Mouse (Mus musculus) testis, adult 2 months (tissue): ENCODE measurements around the gene Rtf2. TPM values are rescaled to one million over a fixed set of nuclear protein-coding genes. Genes with fewer than 3 reads are reported as not detected.

Experiments
- H3K27ac ChIP-seq: fragments of 200-500 bp; 2 replicates; pipeline ENCODE4 v1.5.1; 2012; ENCODE audit warnings: low read depth, low read length; ENCODE audit not compliant: control insufficient read depth, insufficient read depth
- H3K27me3 ChIP-seq: fragments of 200-500 bp; 2 replicates; pipeline ENCODE4 v1.6.1; 2012; ENCODE audit warnings: mild to moderate bottlenecking, low read length, moderate library complexity; ENCODE audit not compliant: control insufficient read depth, insufficient read depth
- H3K36me3 ChIP-seq: fragments of 200-500 bp; 2 replicates; pipeline ENCODE4 v1.6.1; 2012; ENCODE audit warnings: mild to moderate bottlenecking, low read length; ENCODE audit not compliant: control insufficient read depth, insufficient read depth
- H3K4me1 ChIP-seq: fragments of 200-500 bp; 2 replicates; pipeline ENCODE4 v1.6.1; 2012; ENCODE audit warnings: low read length; ENCODE audit not compliant: control insufficient read depth, insufficient read depth
- H3K4me3 ChIP-seq: fragments of 200-500 bp; 2 replicates; pipeline ENCODE4 v1.5.1; 2012; ENCODE audit warnings: low read depth, mild to moderate bottlenecking, low read length, moderate library complexity, mixed read lengths; ENCODE audit not compliant: control insufficient read depth
- CTCF ChIP-seq: fragments of 200-500 bp; IDR thresholded peaks from 2 replicates; pipeline ENCODE4 v1.5.1; 2012; ENCODE audit warnings: low read depth, mild to moderate bottlenecking, inconsistent platforms, low read length, moderate library complexity; ENCODE audit not compliant: control insufficient read depth, insufficient read depth, insufficient replicate concordance
- POLR2A ChIP-seq: fragments of 200-500 bp; IDR thresholded peaks from 2 replicates; pipeline ENCODE4 v1.6.1; 2012; ENCODE audit warnings: low read depth, mild to moderate bottlenecking, inconsistent platforms, low read length, moderate library complexity; ENCODE audit not compliant: control insufficient read depth
- polyA plus RNA-seq: library from polyadenylated mRNA; depleted of rRNA; stranded (reverse); fragments of >200 nt; gene quantifications from 2 replicates; pipeline ENCODE4 v1.2.3, GENCODE M21; 2012; rRNA removed

Rtf2 gene
- polyA plus RNA-seq: 21.9 and 22.3 TPM in 2 replicates

GRCm38 (mm10) chr2:172439843-172440639, at the start of gene Rtf2:
TSS of gene Rtf2 (plus strand) at chr2:172440556.
- TF ChIP-seq POLR2A: no peak; the same call in none of the 2 replicates
- TF ChIP-seq CTCF: no peak
- Histone ChIP-seq H3K27me3 (no peaks in the 10 kb centered on the region), H3K36me3 (no peaks in the 10 kb centered on the region), H3K27ac (peak within 1 kb of the TSS; percentile 89), H3K4me1 (peaks cover 5% of the 10 kb centered on the region), H3K4me3 (peak within 1 kb of the TSS; percentile 96)

GRCm38 (mm10) chr2:172392041-172392521, 48.3 kb upstream of the Rtf2 start:
- no peak for TF ChIP-seq CTCF
- no peak for TF ChIP-seq POLR2A
- Histone ChIP-seq H3K27me3 (no peaks in the 10 kb centered on the region), H3K4me3 (no peak overlapping the region), H3K4me1 (peaks cover 2% of the 10 kb centered on the region; the same call in 1 of the 2 replicates), H3K36me3 (no peaks in the 10 kb centered on the region), H3K27ac (no peak overlapping the region)

- TF ChIP-seq POLR2A (no peak), CTCF (no peak)
- Histone ChIP-seq H3K27me3 (no peaks in the 10 kb centered on the region), H3K4me3 (peak within 1 kb of the TSS; percentile 48), H3K27ac (no peak within 1 kb of the TSS), H3K36me3 (no peaks in the 10 kb centered on the region), H3K4me1 (peaks cover 2% of the 10 kb centered on the region; the same call in 1 of the 2 replicates)
Observed at GRCm38 (mm10) chr2:172393391-172394051, 46.8 kb upstream of the Rtf2 start, which contains the start of gene Cass4. TSS of gene Cass4 (plus strand) at chr2:172393794.

DNA sequence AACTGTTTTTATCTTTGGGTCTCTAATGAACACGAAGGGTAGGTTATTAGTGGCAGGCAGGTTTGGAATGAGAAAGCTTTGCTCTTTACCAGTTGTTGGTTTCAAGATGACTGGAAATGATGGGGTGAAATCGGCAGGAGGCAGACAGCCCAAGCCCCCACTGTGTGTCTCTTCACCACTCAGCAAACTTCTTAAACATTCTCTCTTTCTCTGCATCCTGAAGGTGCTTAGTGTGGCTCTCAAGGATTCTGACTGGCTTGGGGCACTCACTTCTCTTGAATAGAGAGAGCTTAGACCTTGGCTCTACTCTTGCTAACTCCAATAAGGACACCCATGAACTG, 46.3 kb upstream of the Rtf2 start:
- no peak overlapping the region for H3K27ac ChIP-seq
- no peaks in the 10 kb centered on the region for H3K27me3 ChIP-seq
- TF ChIP-seq POLR2A (no peak), CTCF (no peak)
- peak overlapping the region; percentile 48 for H3K4me3 ChIP-seq
- peaks cover 2% of the 10 kb centered on the region; the same call in 1 of the 2 replicates for H3K4me1 ChIP-seq
- H3K36me3 ChIP-seq: no peaks in the 10 kb centered on the region

- H3K4me3 ChIP-seq: peak overlapping the region; percentile 48
- TF ChIP-seq CTCF (no peak), POLR2A (no peak)
- no peaks in the 10 kb centered on the region for H3K27me3 ChIP-seq
- H3K36me3 ChIP-seq: no peaks in the 10 kb centered on the region
- H3K4me1 ChIP-seq: peaks cover 2% of the 10 kb centered on the region; the same call in 1 of the 2 replicates
- no peak overlapping the region for H3K27ac ChIP-seq
Observed at GRCm38 (mm10) chr2:172394671-172395070, 45.7 kb upstream of the Rtf2 start.

DNA sequence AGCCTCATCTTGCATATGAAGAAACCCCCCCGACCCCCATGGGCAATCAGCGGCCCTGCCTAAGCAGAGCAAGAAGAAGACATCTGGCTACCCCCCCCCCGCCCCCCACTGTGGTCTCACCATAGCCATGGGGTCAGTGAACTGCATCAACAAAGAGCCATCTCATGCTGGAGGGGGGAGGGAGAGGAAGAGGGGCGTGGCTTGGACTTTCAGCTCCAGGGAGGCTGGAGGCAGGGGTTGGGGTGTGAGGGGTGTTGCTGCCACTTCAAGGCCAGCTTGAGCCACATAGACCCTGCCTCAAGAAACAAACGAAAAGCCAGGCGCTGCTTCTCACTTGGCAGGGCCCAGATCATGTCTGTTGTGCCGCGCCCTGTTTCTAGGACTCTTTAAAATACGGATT, 44.4 kb upstream of the Rtf2 start:
- no peaks in the 10 kb centered on the region for H3K27me3 ChIP-seq
- no peak for TF ChIP-seq CTCF
- no peak for TF ChIP-seq POLR2A
- no peaks in the 10 kb centered on the region for H3K36me3 ChIP-seq
- no peak overlapping the region for H3K27ac ChIP-seq
- peaks cover 2% of the 10 kb centered on the region; the same call in 1 of the 2 replicates for H3K4me1 ChIP-seq
- peak overlapping the region; percentile 48 for H3K4me3 ChIP-seq

DNA sequence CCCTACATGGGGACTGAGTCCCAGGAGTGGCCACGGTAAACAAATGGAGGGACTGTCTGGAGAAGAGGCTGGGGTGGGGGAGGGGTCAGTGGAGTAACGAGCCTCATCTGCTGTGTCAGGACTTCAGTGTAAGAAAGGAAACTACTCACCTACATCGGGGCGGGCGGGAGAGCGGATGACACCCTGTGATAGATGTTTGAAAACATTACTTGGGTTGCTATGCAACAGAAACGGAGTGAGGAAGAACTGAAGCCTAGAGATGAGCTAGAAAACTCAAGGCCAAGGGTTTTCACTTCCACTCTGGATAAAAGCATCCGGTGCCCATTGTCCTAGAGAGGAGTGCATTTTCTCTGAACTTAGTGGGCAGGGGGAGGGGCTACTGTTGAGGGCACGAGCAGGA, 40.5 kb upstream of the Rtf2 start:
- H3K36me3 ChIP-seq: no peaks in the 10 kb centered on the region
- no peaks in the 10 kb centered on the region for H3K27me3 ChIP-seq
- H3K4me3 ChIP-seq: no peak overlapping the region
- no peak overlapping the region for H3K27ac ChIP-seq
- TF ChIP-seq CTCF: no peak
- no peak for TF ChIP-seq POLR2A
- H3K4me1 ChIP-seq: peaks cover 6% of the 10 kb centered on the region
